Mouse (Mus musculus): Measurements from ENCODE around the gene Nop10. TPM values are rescaled to one million over a fixed set of nuclear protein-coding genes. Genes with fewer than 3 reads are reported as not detected.
A peak's percentile ranks its signal among the peaks of the same experiment; 100 is the strongest.
"Not testable (repeated sequence)": the region's sequence is repeated elsewhere in the genome, so short reads cannot be mapped to it uniquely, and the experiment has no call there.

The Nop10 gene
- polyA plus RNA-seq, 1 experiment from 2014 or later: 55.3 TPM

DNA sequence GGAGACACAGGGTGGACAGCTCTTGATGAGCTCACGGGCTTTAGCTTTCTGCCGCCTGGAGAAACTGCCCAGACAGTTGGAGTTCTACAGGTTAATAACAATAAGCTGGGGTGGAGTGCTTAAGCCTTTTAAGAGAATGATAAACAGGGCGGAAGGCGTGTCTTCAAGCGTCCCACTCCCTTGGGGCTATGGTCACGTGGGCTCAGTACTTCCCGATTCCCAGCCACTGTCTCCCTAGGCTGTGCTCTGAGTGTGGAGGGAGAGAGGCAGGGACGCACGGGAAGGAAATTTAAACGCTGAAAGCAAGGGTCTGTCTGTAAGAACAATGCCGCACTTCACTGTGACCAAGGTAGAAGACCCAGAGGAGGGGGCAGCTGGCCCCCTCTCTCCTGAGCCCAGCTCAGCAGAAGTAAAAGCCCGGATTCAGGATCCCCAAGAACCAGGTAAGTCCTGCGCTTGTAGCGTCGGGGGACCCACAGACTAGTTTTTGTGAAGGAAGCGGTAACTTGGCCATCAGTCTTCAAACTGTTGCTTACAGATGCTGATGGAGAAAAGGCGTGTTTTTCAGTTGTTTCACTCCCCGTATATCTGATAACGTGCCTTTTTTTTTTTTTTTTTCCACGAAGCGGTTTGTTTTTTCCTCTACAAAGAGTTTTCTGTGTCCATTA is 22.8 kb downstream of the Nop10 start:
- ChIA-PET CTCF (interaction anchor here (1.3 to 2.8 kb wide), 3 partner anchors 12 to 24 kb away, joined by 3 to 8 read pairs (median 3); no protein-coding TSS in a partner anchor), POLR2A (interaction anchor here (0.7 to 1.0 kb wide), 2 partner anchors 18 to 28 kb away, joined by 6 read pairs; partner anchors contain the start of genes Gm21985 and Slc12a6)
- TF ChIP-seq CTCF (IDR thresholded peaks at IDR 0.05): no peak
- no peak for DNase-seq (ENCODE audit: low read depth, low spot score)
- in situ Hi-C loops (cut with MboI; ENCODE audit: low pct_unique_long_range_greater_than_20kb): no loop called here
- ATAC-seq: peak; percentile 98
- H3K27me3 ChIP-seq: no peaks in the 10 kb centered on the region

DNA sequence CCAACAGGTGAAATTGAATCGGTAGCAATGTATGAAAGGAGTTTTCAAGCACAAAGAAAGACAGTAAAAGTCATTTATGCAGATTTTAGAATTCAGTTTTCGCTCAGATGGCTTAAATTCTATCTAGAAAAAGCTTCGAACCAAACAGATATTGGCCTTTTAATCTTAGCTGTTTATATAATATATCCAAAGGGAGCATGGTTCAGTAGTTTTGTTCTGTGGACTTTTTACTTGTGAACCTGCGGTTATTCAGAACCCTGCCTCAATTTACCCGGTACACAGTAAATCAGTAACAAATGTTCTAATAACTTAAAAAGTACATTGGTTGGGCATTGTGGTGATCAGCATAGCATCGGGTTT is 23.3 kb downstream of the Nop10 start:
- DNase-seq (ENCODE audit: low read depth, low spot score) (no peak), ATAC-seq (no peak)
- H3K27me3 ChIP-seq: no peaks in the 10 kb centered on the region
- TF ChIP-seq CTCF (IDR thresholded peaks at IDR 0.05): no peak
- ChIA-PET POLR2A (interaction anchor here (0.7 to 1.0 kb wide), 2 partner anchors 18 to 29 kb away, joined by 6 read pairs; partner anchors contain the start of genes Gm21985 and Slc12a6), CTCF (interaction anchor here (1.3 to 2.8 kb wide), 3 partner anchors 11 to 23 kb away, joined by 3 to 8 read pairs (median 3); no protein-coding TSS in a partner anchor)
- in situ Hi-C loops (cut with MboI; ENCODE audit: low pct_unique_long_range_greater_than_20kb): no loop called here

DNA sequence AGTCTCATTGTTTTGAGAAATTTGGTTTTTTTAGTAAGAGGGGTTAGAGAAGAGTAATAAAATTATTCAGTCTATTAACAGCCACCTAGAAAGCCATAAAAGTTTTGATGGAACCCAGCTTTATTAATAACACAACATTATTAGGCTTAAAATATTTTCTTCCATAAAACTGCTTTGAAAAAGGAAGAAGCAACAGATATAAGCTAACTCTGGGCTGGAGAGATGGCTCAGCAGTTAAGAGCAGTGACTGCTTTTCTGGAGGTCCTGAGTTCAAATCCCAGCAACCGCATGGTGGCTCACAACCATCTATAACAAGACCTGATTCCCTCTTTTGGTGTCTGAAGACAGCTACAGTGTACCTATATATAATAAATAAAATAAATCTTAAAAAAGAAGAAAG is 24.3 kb downstream of the Nop10 start:
- POLR2A ChIA-PET; DNase-seq (ENCODE audit: low read depth, low spot score); in situ Hi-C loops (cut with MboI; ENCODE audit: low pct_unique_long_range_greater_than_20kb); H3K27me3 ChIP-seq; ATAC-seq; CTCF ChIA-PET: not testable (repeated sequence)

DNA sequence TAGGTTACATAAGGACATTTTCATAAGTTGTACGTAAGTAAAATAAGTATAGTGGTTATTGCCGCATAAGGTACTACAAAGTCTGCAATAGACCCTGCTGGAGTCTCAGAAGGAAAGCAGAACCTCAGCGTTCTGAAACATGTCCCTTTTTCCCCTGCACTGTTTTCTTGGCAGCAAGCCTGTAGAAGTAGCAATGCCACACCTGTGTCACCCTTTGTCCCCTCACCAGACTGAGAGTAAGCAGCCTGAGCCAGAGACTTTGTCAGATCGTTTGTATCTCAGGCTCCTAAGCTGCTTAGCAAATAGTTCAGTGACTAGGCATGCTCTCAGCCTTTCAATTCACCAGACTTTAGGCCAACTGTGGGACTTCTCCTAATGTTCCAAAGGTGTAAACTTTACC is 25.3 kb downstream of the Nop10 start:
- in situ Hi-C loops (cut with MboI; ENCODE audit: low pct_unique_long_range_greater_than_20kb): no loop called here
- no peak for ATAC-seq
- no peak for DNase-seq (ENCODE audit: low read depth, low spot score)
- CTCF ChIA-PET: interaction anchor here (2.2 kb wide), 1 partner anchor 11 kb away, joined by 9 read pairs; no protein-coding TSS in a partner anchor
- no peak for TF ChIP-seq CTCF (IDR thresholded peaks at IDR 0.05)
- POLR2A ChIA-PET: no interaction called here
- no peaks in the 10 kb centered on the region for H3K27me3 ChIP-seq

DNA sequence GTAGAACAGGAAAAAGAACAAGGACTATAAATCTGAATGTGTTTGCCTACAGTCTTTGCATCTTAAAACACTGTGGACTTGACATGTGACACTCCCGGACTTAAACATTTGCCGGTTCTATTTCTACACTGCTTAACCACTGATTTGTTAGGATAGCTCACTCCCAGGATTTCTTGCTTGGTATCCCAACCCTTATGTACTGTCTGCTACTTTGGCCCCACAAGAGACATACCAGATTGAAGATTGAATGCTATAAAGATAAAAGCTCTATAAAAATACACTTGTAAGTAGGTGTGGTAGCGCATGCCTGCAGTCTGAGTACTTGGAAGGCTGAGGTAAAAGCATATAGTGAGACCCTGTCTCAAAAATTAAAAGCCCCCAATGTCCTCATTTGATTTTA is 27.8 kb downstream of the Nop10 start:
- CTCF ChIA-PET: interaction anchor here (0.9 to 2.6 kb wide), 2 partner anchors 11 to 18 kb away, joined by 3 to 7 read pairs; no protein-coding TSS in a partner anchor
- no peak for ATAC-seq
- no peaks in the 10 kb centered on the region for H3K27me3 ChIP-seq
- POLR2A ChIA-PET: interaction anchor here (0.8 kb wide), 1 partner anchor 9 kb away, joined by 3 read pairs; no protein-coding TSS in a partner anchor
- DNase-seq (ENCODE audit: low read depth, low spot score): no peak
- no peak for TF ChIP-seq CTCF (IDR thresholded peaks at IDR 0.05)
- in situ Hi-C loops (cut with MboI; ENCODE audit: low pct_unique_long_range_greater_than_20kb): no loop called here

DNA sequence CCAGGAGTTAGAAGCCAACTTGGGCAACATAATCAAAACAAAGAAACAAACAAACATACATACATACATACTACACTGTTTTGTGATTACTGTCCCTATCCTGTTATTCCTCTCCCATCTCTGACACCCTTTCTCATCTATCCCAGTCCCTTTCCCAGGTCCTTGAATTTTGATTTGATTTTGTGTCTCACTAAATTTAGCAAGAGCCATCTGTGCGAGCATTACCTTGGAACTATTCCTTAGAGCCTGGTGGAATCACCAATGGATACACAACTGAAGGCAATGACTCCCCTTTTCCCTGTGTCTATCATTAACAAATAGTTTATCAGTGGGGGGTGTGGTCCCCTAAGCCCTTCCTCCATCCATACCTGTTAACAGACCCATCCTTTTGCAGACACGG is 31.1 kb downstream of the Nop10 start:
- ATAC-seq (no peak), DNase-seq (ENCODE audit: low read depth, low spot score) (no peak)
- no peak for TF ChIP-seq CTCF (IDR thresholded peaks at IDR 0.05)
- ChIA-PET POLR2A (no interaction called here), CTCF (interaction anchor here (1.5 kb wide), 1 partner anchor 14 kb away, joined by 4 read pairs; no protein-coding TSS in a partner anchor)
- in situ Hi-C loops (cut with MboI; ENCODE audit: low pct_unique_long_range_greater_than_20kb): no loop called here
- H3K27me3 ChIP-seq: no peaks in the 10 kb centered on the region

DNA sequence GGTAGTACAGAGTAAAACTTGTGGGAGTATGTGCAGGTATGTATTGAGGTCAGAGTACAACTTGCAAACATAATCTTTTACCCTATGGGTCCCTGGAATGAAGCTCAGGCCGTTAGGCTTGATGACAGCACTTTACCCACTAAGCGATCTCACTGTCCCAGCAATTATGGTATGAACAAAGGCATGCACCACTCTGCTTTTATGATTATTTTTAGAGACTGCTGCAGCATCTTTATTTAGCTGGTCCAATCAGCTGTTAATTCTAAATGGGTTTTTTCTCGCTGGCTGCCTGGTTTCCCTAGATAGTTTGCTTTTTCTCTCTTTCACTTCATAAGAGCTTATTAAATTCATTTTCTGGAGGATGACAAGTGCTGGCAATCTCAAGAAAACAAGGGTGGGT is 34.5 kb downstream of the Nop10 start:
- CTCF ChIA-PET: interaction anchor here (0.9 to 1.0 kb wide), 2 partner anchors 11 to 29 kb away, joined by 3 read pairs; no protein-coding TSS in a partner anchor
- DNase-seq (ENCODE audit: low read depth, low spot score) (no peak), ATAC-seq (no peak)
- in situ Hi-C loops (cut with MboI; ENCODE audit: low pct_unique_long_range_greater_than_20kb): no loop called here
- TF ChIP-seq CTCF (IDR thresholded peaks at IDR 0.05): no peak
- H3K27me3 ChIP-seq: no peaks in the 10 kb centered on the region
- POLR2A ChIA-PET: no interaction called here

DNA sequence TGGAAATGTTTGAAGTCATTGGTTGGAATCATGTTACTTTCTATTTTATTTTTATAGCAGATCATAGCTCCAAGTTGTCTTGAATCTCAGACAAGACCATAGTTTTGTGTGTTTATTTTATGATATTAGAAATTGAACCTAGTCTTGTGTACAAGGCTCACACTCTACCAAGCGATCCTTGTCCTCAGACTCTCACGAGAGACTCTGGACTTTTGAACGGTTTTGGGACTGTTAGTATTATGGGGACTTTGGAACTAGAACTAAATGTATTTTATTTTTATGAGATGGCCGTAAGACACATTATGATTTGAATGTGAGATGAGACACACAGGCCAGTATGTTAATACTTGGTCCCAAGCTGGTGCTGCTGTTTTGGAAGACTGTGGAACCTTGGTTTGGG is 36.5 kb downstream of the Nop10 start:
- ATAC-seq: no peak
- TF ChIP-seq CTCF (IDR thresholded peaks at IDR 0.05): no peak
- ChIA-PET CTCF (interaction anchor here (1.0 to 2.9 kb wide), 4 partner anchors 9 to 50 kb away, joined by 3 to 9 read pairs (median 4); no protein-coding TSS in a partner anchor), POLR2A (interaction anchor here (0.9 kb wide), 1 partner anchor 9 kb away, joined by 3 read pairs; no protein-coding TSS in a partner anchor)
- in situ Hi-C loops (cut with MboI; ENCODE audit: low pct_unique_long_range_greater_than_20kb): no loop called here
- DNase-seq (ENCODE audit: low read depth, low spot score): no peak
- H3K27me3 ChIP-seq: no peaks in the 10 kb centered on the region

DNA sequence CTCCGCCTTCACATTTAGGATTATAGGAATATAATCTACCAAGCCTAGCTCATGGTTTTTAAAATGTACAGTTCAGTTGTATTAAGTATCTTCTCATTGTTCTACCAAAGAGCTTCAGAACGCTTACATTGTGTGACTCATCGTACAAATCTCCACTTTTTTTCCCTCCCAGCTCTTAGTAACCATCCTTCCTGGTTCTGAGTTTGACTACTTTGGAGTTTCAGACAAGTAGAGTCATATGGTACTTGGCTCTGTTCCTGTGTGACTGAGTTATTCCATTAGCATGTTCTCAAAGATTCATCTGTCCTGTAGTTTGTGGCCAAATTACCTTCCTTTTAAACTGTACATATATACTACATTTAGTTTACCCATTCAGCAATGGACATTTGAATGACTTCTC is 46.9 kb downstream of the Nop10 start:
- POLR2A ChIA-PET: no interaction called here
- no peaks in the 10 kb centered on the region for H3K27me3 ChIP-seq
- in situ Hi-C loops (cut with MboI; ENCODE audit: low pct_unique_long_range_greater_than_20kb): no loop called here
- DNase-seq (ENCODE audit: low read depth, low spot score) (no peak), ATAC-seq (peak; percentile 83)
- CTCF ChIA-PET: interaction anchor here (1.1 to 4.0 kb wide), 5 partner anchors 20 to 50 kb away, joined by 3 to 12 read pairs (median 7); no protein-coding TSS in a partner anchor
- no peak for TF ChIP-seq CTCF (IDR thresholded peaks at IDR 0.05)

DNA sequence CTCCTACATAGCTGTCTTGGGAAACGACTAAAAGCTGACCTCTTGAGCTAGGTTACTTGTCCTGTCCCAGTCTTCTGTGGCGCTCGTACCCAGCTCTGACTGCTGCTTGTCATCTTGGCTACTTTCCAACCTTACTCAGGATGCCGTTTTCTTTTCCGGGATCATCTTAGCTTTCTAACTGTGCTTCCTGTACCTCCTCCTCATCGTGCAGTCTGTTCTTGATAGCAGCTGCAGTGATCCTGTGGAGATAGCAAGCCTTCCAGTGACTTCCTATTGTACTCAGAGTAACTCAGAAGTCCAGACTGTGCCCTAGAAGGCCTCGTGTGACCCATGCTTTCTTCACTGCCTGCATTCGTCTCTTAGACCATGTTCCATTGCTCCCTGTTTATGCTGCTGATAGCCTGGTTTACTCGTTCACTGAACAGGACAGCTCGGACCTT is 47.5 kb downstream of the Nop10 start:
- ChIA-PET POLR2A (no interaction called here), CTCF (interaction anchor here (1.1 to 4.0 kb wide), 5 partner anchors 19 to 49 kb away, joined by 3 to 12 read pairs (median 7); no protein-coding TSS in a partner anchor)
- no peak for TF ChIP-seq CTCF (IDR thresholded peaks at IDR 0.05)
- no peak for DNase-seq (ENCODE audit: low read depth, low spot score)
- no peak for ATAC-seq
- H3K27me3 ChIP-seq: no peaks in the 10 kb centered on the region
- in situ Hi-C loops (cut with MboI; ENCODE audit: low pct_unique_long_range_greater_than_20kb): no loop called here

Other genes starting within 250 kb of the Nop10 start
- not detected for gene Olfr1310, start 249.2 kb upstream of the Nop10 start, polyA plus RNA-seq (2021)
- not detected for gene Olfr1311, start 237.5 kb upstream of the Nop10 start, polyA plus RNA-seq (2021)
- not detected for gene Olfr1312, start 211.7 kb upstream of the Nop10 start, polyA plus RNA-seq (2021)
- not detected for gene Olfr1313, start 184.1 kb upstream of the Nop10 start, polyA plus RNA-seq (2021)
- gene Olfr1314, start 165.1 kb upstream of the Nop10 start, polyA plus RNA-seq (2021): 0.74 TPM
- gene Olfr1315-ps1, start 146.5 kb upstream of the Nop10 start, polyA plus RNA-seq (2021): not detected
- 0.14 TPM for gene Olfr1316, start 126.9 kb upstream of the Nop10 start, polyA plus RNA-seq (2021)
- 0.12 TPM for gene Olfr1317, start 121.6 kb upstream of the Nop10 start, polyA plus RNA-seq (2021)
- 0.13 TPM for gene Olfr1318, start 107.7 kb upstream of the Nop10 start, polyA plus RNA-seq (2021)
- 46.9 TPM for gene Lpcat4, start 22.5 kb upstream of the Nop10 start, polyA plus RNA-seq (2021)
- gene Nutm1, start 2.6 kb upstream of the Nop10 start, polyA plus RNA-seq (2021): 0.10 TPM
- gene Slc12a6, start 3.9 kb downstream of the Nop10 start, polyA plus RNA-seq (2021): 25.5 TPM
- 0.06 TPM for gene Gm21985, start 4.4 kb downstream of the Nop10 start, polyA plus RNA-seq (2021)
- 118 TPM for gene Emc4, start 106.1 kb downstream of the Nop10 start, polyA plus RNA-seq (2021)
- 17.4 TPM for gene Katnbl1, start 117.3 kb downstream of the Nop10 start, polyA plus RNA-seq (2021)
- 25.8 TPM for gene Emc7, start 193.1 kb downstream of the Nop10 start, polyA plus RNA-seq (2021)
- not detected for gene Chrm5, start 218.8 kb downstream of the Nop10 start, polyA plus RNA-seq (2021)
- gene Aven, start 231.0 kb downstream of the Nop10 start, polyA plus RNA-seq (2021): 13.3 TPM

Data from Patski (cell line).